Mouse (Mus musculus): ENCODE measurements at regions not wholly inside any gene's neighbourhood (a gene's known extent, or its start where the extent isn't known, plus 50 kb on each side); places are given as distances from the start of the nearest gene placed in this dataset.

GRCm38 (mm10) chr15:59201386-59201785 is 312.3 kb downstream of the Gm49356 start:
- Histone ChIP-seq H3K4me3 (no peak overlapping the region), H3K4me2 (replicated peaks) (no peak overlapping the region), H3K36me3 (no peaks in the 10 kb centered on the region), H3K27ac (no peak overlapping the region), H3K4me1 (peaks cover 30% of the 10 kb centered on the region), H3K9me3 (no peaks in the 10 kb centered on the region), H3K9ac (no peak overlapping the region), H3K27me3 (no peaks in the 10 kb centered on the region)
- ATAC-seq (ENCODE audit: insufficient number of reproducible peaks, insufficient read depth, low FRiP score, low TSS enrichment), result no peak
- 84% methylated on average over 7 of the region's 7 CpGs for WGBS

GRCm38 (mm10) chr15:59201894-59202670 is 313.0 kb downstream of the Gm49356 start:
- Histone ChIP-seq H3K9me3 (no peaks in the 10 kb centered on the region), H3K36me3 (no peaks in the 10 kb centered on the region), H3K4me2 (replicated peaks) (no peak overlapping the region), H3K4me1 (peaks cover 26% of the 10 kb centered on the region), H3K27ac (no peak overlapping the region), H3K27me3 (no peaks in the 10 kb centered on the region), H3K4me3 (no peak overlapping the region), H3K9ac (no peak overlapping the region)
- ATAC-seq (ENCODE audit: insufficient number of reproducible peaks, insufficient read depth, low FRiP score, low TSS enrichment), result no peak
- WGBS, result 85% methylated on average over 19 of the region's 19 CpGs

- ATAC-seq (ENCODE audit: insufficient number of reproducible peaks, insufficient read depth, low FRiP score, low TSS enrichment), result no peak
- Histone ChIP-seq H3K9ac (no peak overlapping the region), H3K4me2 (replicated peaks) (no peak overlapping the region), H3K27ac (no peak overlapping the region), H3K4me3 (no peak overlapping the region), H3K9me3 (no peaks in the 10 kb centered on the region), H3K4me1 (peaks cover 15% of the 10 kb centered on the region), H3K27me3 (no peaks in the 10 kb centered on the region), H3K36me3 (no peaks in the 10 kb centered on the region)
- WGBS, result 65% methylated on average over 17 of the region's 17 CpGs
These were observed 314.2 kb downstream of the Gm49356 start for GRCm38 (mm10) chr15:59203097-59203849.

GRCm38 (mm10) chr15:59203850-59204625 is 314.9 kb downstream of the Gm49356 start:
- no peak overlapping the region for H3K9ac ChIP-seq
- H3K4me2 ChIP-seq (replicated peaks), result no peak overlapping the region
- no peak for ATAC-seq (ENCODE audit: insufficient number of reproducible peaks, insufficient read depth, low FRiP score, low TSS enrichment)
- H3K27ac ChIP-seq, result no peak overlapping the region; the same call in 1 of the 2 replicates
- H3K27me3 ChIP-seq, result no peaks in the 10 kb centered on the region
- no peaks in the 10 kb centered on the region for H3K9me3 ChIP-seq
- no peak overlapping the region for H3K4me3 ChIP-seq
- H3K4me1 ChIP-seq, result peaks cover 15% of the 10 kb centered on the region
- 53% methylated on average over 17 of the region's 17 CpGs for WGBS
- no peaks in the 10 kb centered on the region for H3K36me3 ChIP-seq

- 84% methylated on average over 3 of the region's 3 CpGs for WGBS
- no peak overlapping the region for H3K9ac ChIP-seq
- no peak overlapping the region for H3K4me2 ChIP-seq (replicated peaks)
- no peak overlapping the region for H3K27ac ChIP-seq
- no peaks in the 10 kb centered on the region for H3K27me3 ChIP-seq
- ATAC-seq (ENCODE audit: insufficient number of reproducible peaks, insufficient read depth, low FRiP score, low TSS enrichment), result no peak
- H3K36me3 ChIP-seq, result no peaks in the 10 kb centered on the region
- H3K4me3 ChIP-seq, result no peak overlapping the region
- peaks cover 15% of the 10 kb centered on the region for H3K4me1 ChIP-seq
- no peaks in the 10 kb centered on the region for H3K9me3 ChIP-seq
These were observed 316.0 kb downstream of the Gm49356 start for GRCm38 (mm10) chr15:59205091-59205490.

GRCm38 (mm10) chr15:59205544-59205943 is 316.4 kb downstream of the Gm49356 start:
- no peaks in the 10 kb centered on the region for H3K27me3 ChIP-seq
- no peak overlapping the region for H3K4me3 ChIP-seq
- no peaks in the 10 kb centered on the region for H3K9me3 ChIP-seq
- no peak overlapping the region for H3K27ac ChIP-seq
- H3K4me2 ChIP-seq (replicated peaks), result no peak overlapping the region
- no peaks in the 10 kb centered on the region for H3K36me3 ChIP-seq
- peaks cover 15% of the 10 kb centered on the region for H3K4me1 ChIP-seq
- no peak overlapping the region for H3K9ac ChIP-seq
- no peak for ATAC-seq (ENCODE audit: insufficient number of reproducible peaks, insufficient read depth, low FRiP score, low TSS enrichment)
- WGBS, result 72% methylated on average over 7 of the region's 7 CpGs

- Histone ChIP-seq H3K4me1 (peaks cover 15% of the 10 kb centered on the region), H3K9ac (no peak overlapping the region), H3K4me2 (replicated peaks) (no peak overlapping the region), H3K4me3 (no peak overlapping the region), H3K36me3 (no peaks in the 10 kb centered on the region), H3K9me3 (no peaks in the 10 kb centered on the region), H3K27me3 (no peaks in the 10 kb centered on the region), H3K27ac (no peak overlapping the region)
- WGBS, result 70% methylated on average over 7 of the region's 7 CpGs
- ATAC-seq (ENCODE audit: insufficient number of reproducible peaks, insufficient read depth, low FRiP score, low TSS enrichment), result no peak
These were observed 317.5 kb downstream of the Gm49356 start for GRCm38 (mm10) chr15:59206636-59207035.

GRCm38 (mm10) chr15:59207976-59208375 is 318.9 kb downstream of the Gm49356 start:
- Histone ChIP-seq H3K9me3 (no peaks in the 10 kb centered on the region), H3K4me3 (no peak overlapping the region), H3K27ac (no peak overlapping the region), H3K27me3 (no peaks in the 10 kb centered on the region), H3K9ac (no peak overlapping the region), H3K4me2 (replicated peaks) (no peak overlapping the region), H3K4me1 (peaks cover 10% of the 10 kb centered on the region; the same call in 1 of the 2 replicates), H3K36me3 (no peaks in the 10 kb centered on the region)
- ATAC-seq (ENCODE audit: insufficient number of reproducible peaks, insufficient read depth, low FRiP score, low TSS enrichment), result no peak
- WGBS, result 69% methylated on average over 4 of the region's 4 CpGs

- Histone ChIP-seq H3K9ac (no peak overlapping the region), H3K36me3 (no peaks in the 10 kb centered on the region), H3K4me2 (replicated peaks) (no peak overlapping the region), H3K27me3 (no peaks in the 10 kb centered on the region), H3K27ac (no peak overlapping the region), H3K4me1 (no peaks in the 10 kb centered on the region), H3K4me3 (no peak overlapping the region), H3K9me3 (no peaks in the 10 kb centered on the region)
- 56% methylated on average over 3 of the region's 3 CpGs for WGBS
- ATAC-seq (ENCODE audit: insufficient number of reproducible peaks, insufficient read depth, low FRiP score, low TSS enrichment), result peak; percentile 60; the same call in 1 of the 2 replicates
These were observed 323.3 kb downstream of the Gm49356 start for GRCm38 (mm10) chr15:59212362-59212761.

- H3K36me3 ChIP-seq, result no peaks in the 10 kb centered on the region
- no peak overlapping the region for H3K4me2 ChIP-seq (replicated peaks)
- no peaks in the 10 kb centered on the region for H3K4me1 ChIP-seq
- no peak overlapping the region for H3K9ac ChIP-seq
- H3K4me3 ChIP-seq, result no peak overlapping the region
- no peak overlapping the region for H3K27ac ChIP-seq
- H3K27me3 ChIP-seq, result no peaks in the 10 kb centered on the region
- H3K9me3 ChIP-seq, result no peaks in the 10 kb centered on the region
- no peak for ATAC-seq (ENCODE audit: insufficient number of reproducible peaks, insufficient read depth, low FRiP score, low TSS enrichment)
- 84% methylated on average over 4 of the region's 4 CpGs for WGBS
These were observed 325.0 kb downstream of the Gm49356 start for GRCm38 (mm10) chr15:59214096-59214495.

GRCm38 (mm10) chr15:59215239-59215638 is 326.1 kb downstream of the Gm49356 start:
- no peak overlapping the region for H3K4me3 ChIP-seq
- no peak for ATAC-seq (ENCODE audit: insufficient number of reproducible peaks, insufficient read depth, low FRiP score, low TSS enrichment)
- no peaks in the 10 kb centered on the region for H3K27me3 ChIP-seq
- H3K9ac ChIP-seq, result no peak overlapping the region
- no peak overlapping the region for H3K4me2 ChIP-seq (replicated peaks)
- no peaks in the 10 kb centered on the region for H3K4me1 ChIP-seq
- no peak overlapping the region for H3K27ac ChIP-seq
- 81% methylated on average over 4 of the region's 4 CpGs for WGBS
- no peaks in the 10 kb centered on the region for H3K36me3 ChIP-seq
- no peaks in the 10 kb centered on the region for H3K9me3 ChIP-seq
